Mouse (Mus musculus) kidney, adult 2 months (tissue): ENCODE results near the gene Dnpep.

Experiments
- CTCF ChIP-seq: fragments of 200-500 bp; conservative IDR thresholded peaks from 2 replicates; pipeline ENCODE4 v1.5.1; 2011; ENCODE audit warnings: low read depth, mild to moderate bottlenecking, control low read depth, low read length, moderate library complexity, mixed read lengths; ENCODE audit not compliant: insufficient read depth, insufficient read length
- POLR2A ChIP-seq: fragments of 200-500 bp; IDR thresholded peaks from one replicate; pipeline ENCODE4 v1.6.1; 2011; ENCODE audit warnings: low read depth, low read length, control low read depth

DNA sequence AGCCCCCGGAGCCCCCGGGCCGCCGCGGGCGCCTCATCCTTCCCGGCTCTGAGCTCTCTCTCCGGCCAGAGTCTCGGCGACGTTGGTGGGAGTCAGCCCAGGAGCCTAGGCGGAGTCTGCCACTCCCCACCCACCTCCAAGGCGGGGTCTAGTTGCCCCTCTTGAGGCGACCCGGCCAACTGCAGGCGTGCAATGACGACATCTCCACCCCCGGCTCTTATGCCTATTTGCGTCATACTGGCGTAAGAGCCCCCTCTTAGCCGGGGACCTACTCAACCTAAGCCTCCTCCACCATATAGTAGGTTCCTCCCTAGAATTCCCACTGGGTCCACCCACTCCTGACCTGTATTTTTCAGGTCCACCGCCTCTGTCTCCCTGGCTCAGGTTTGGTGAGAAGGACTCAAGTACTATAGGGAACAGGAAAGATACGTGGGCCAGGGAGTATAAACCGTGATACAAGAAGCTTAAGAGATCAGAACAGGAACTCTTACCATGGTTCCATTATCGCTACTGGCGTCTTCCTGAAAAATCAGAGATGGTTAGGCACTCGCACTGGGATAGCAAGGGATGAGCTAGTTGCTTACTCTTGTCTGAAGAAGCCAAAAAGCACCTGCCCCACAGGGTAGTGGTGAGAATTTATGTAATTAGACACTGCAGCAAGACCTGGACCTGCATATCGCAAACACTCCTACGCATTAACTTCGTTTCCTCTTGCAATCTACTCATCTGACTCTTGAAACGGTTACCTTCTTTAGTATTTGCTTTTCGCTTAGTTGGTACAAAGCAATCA lies 53.5 kb downstream of the Dnpep start, which contains the start of gene Ptprn:
- TF ChIP-seq CTCF (no peak), POLR2A (no peak)
